Mouse (Mus musculus) splenic B cell, adult 2 months (primary cell): ENCODE results near the gene Zbtb22.

ENCODE experiments used
- DNase-seq: peaks from one replicate; pipeline ENCODE4 v3.0.0-alpha.2; 2011; ENCODE audit warnings: low read depth, low spot score
- H3K27me3 ChIP-seq: 2 replicates; pipeline ENCODE4 v1.6.1; 2012; ENCODE audit warnings: mild to moderate bottlenecking, low read length, moderate library complexity, mixed read lengths; ENCODE audit not compliant: control insufficient read depth, poor library complexity, insufficient read depth, severe bottlenecking
- H3K36me3 ChIP-seq: 2 replicates; pipeline ENCODE4 v1.6.1; 2012; ENCODE audit warnings: mild to moderate bottlenecking, low read length, moderate library complexity, mixed read lengths; ENCODE audit not compliant: control insufficient read depth, poor library complexity, insufficient read depth, severe bottlenecking

The Zbtb22 gene

GRCm38 (mm10) chr17:33925406-33926116 is 9.9 kb downstream of the Zbtb22 start:
- DNase-seq, result peak; percentile 29
- Histone ChIP-seq H3K27me3 (no peaks in the 10 kb centered on the region), H3K36me3 (peaks cover 29% of the 10 kb centered on the region)

- Histone ChIP-seq H3K36me3 (peaks cover 26% of the 10 kb centered on the region), H3K27me3 (no peaks in the 10 kb centered on the region)
- DNase-seq, result peak; percentile 38
Measured at GRCm38 (mm10) chr17:33926207-33926932, 10.7 kb downstream of the Zbtb22 start.

GRCm38 (mm10) chr17:33928251-33928947 is 12.7 kb downstream of the Zbtb22 start:
- peaks cover 18% of the 10 kb centered on the region for H3K36me3 ChIP-seq
- no peak for DNase-seq
- no peaks in the 10 kb centered on the region for H3K27me3 ChIP-seq

- no peaks in the 10 kb centered on the region for H3K27me3 ChIP-seq
- H3K36me3 ChIP-seq, result peaks cover 18% of the 10 kb centered on the region
- DNase-seq, result peak; percentile 95
Measured at GRCm38 (mm10) chr17:33929371-33930279, 13.9 kb downstream of the Zbtb22 start, which contains the start of gene Rgl2. TSS of gene Rgl2 (plus strand) at chr17:33929543.

- DNase-seq, result peak; percentile 69
- no peaks in the 10 kb centered on the region for H3K27me3 ChIP-seq
- H3K36me3 ChIP-seq, result peaks cover 15% of the 10 kb centered on the region
Measured at GRCm38 (mm10) chr17:33930280-33931158, 14.8 kb downstream of the Zbtb22 start.

- DNase-seq, result peak; percentile 43
- no peaks in the 10 kb centered on the region for H3K27me3 ChIP-seq
Measured at GRCm38 (mm10) chr17:33931159-33931866, 15.6 kb downstream of the Zbtb22 start.

GRCm38 (mm10) chr17:33931947-33932346 is 16.2 kb downstream of the Zbtb22 start:
- DNase-seq, result no peak
- H3K36me3 ChIP-seq, result peaks cover 13% of the 10 kb centered on the region

More at GRCm38 (mm10) chr17:33931159-33931866, 15.6 kb downstream of the Zbtb22 start:
- peaks cover 16% of the 10 kb centered on the region for H3K36me3 ChIP-seq

GRCm38 (mm10) chr17:33932448-33932847 is 16.7 kb downstream of the Zbtb22 start:
- no peak for DNase-seq
- no peaks in the 10 kb centered on the region for H3K27me3 ChIP-seq
- H3K36me3 ChIP-seq, result peaks cover 16% of the 10 kb centered on the region

More at GRCm38 (mm10) chr17:33931947-33932346, 16.2 kb downstream of the Zbtb22 start:
- H3K27me3 ChIP-seq, result no peaks in the 10 kb centered on the region

- Histone ChIP-seq H3K27me3 (no peaks in the 10 kb centered on the region), H3K36me3 (peaks cover 15% of the 10 kb centered on the region)
- no peak for DNase-seq
Measured at GRCm38 (mm10) chr17:33932970-33933369, 17.3 kb downstream of the Zbtb22 start.

- Histone ChIP-seq H3K27me3 (no peaks in the 10 kb centered on the region), H3K36me3 (peaks cover 12% of the 10 kb centered on the region)
- no peak for DNase-seq
Measured at GRCm38 (mm10) chr17:33935422-33936055, 19.8 kb downstream of the Zbtb22 start.

- Histone ChIP-seq H3K27me3 (no peaks in the 10 kb centered on the region), H3K36me3 (peaks cover 12% of the 10 kb centered on the region)
- no peak for DNase-seq
Measured at GRCm38 (mm10) chr17:33936993-33937392, 21.3 kb downstream of the Zbtb22 start.

GRCm38 (mm10) chr17:33938783-33939182 is 23.1 kb downstream of the Zbtb22 start:
- H3K36me3 ChIP-seq, result peaks cover 14% of the 10 kb centered on the region
- no peaks in the 10 kb centered on the region for H3K27me3 ChIP-seq
- DNase-seq, result no peak
